ENCODE assay signal across 9 mouse cellular contexts in the genomic region with DNA sequence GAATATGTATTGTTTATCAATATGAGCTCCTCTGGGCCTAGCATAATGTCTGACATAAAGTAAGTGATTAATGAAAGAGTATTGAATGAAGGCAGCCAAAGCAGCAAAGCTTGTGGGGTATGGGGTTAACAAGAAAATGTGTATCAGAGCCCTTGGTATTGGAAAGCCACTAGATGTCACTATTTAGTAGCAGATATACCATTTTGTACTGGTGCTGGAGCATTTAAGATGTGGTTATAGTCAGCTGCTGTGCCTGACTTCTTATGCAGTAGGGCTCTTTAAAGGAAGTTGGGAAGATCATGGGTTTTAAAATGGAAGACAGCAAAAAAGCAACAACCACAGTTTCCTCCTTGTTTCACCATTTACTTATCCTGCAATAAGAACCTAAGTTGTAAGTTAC.
DNase-seq lines count a peak whose midpoint lies in the region; ATAC-seq and TF ChIP-seq lines count a peak whose summit lies in the region.
"Had no signal": no experiment of that assay in that cellular context is flagged by ENCODE, and none has a peak within 500 bp of the region (broad histone marks: within the 10 kb centered on the region; RNA-seq: fewer than 3 reads in every experiment).

No protein-coding gene starts in this region.

- H3K4me1 ChIP-seq in intestine, embryonic 15.5 days (replicated peaks), result no peaks in the 10 kb centered on the region
- H3K4me1 ChIP-seq in intestine, embryonic 16.5 days (ENCODE audit: control insufficient read depth, insufficient read depth, low read length), result no peaks in the 10 kb centered on the region
- no peaks in the 10 kb centered on the region for H3K4me1 ChIP-seq in neural tube, embryonic 11.5 days (ENCODE audit: control insufficient read depth, insufficient read depth, low read length)
- no peaks in the 10 kb centered on the region for H3K4me1 ChIP-seq in stomach, postnatal 0 days (replicated peaks; ENCODE audit: control insufficient read depth, insufficient read depth)

- no peaks in the 10 kb centered on the region for H3K36me3 ChIP-seq in intestine, embryonic 15.5 days
- H3K36me3 ChIP-seq in intestine, embryonic 16.5 days (ENCODE audit: control insufficient read depth, insufficient read depth, low read length), result no peaks in the 10 kb centered on the region
- H3K36me3 ChIP-seq in neural tube, embryonic 11.5 days (ENCODE audit: control insufficient read depth, insufficient read depth, low read length), result no peaks in the 10 kb centered on the region
- H3K36me3 ChIP-seq in stomach, postnatal 0 days (ENCODE audit: control insufficient read depth, insufficient read depth, low read length), result no peaks in the 10 kb centered on the region
- H3K36me3 ChIP-seq: limb, embryonic 15.5 days had no signal

- TF ChIP-seq CTCF in stomach, postnatal 0 days (IDR thresholded peaks at IDR 0.05; ENCODE audit: low read depth), result peak; percentile 75

- DNase-seq in neural tube, embryonic 11.5 days (ENCODE audit: low spot score), result peak; percentile 17
- DNase-seq in neural tube, embryonic 10.5 days (ENCODE audit: extremely low spot score, low spot score), result no peak
- peak; percentile 18 for DNase-seq in forelimb bud, embryonic 11.5 days (ENCODE audit: low read depth, low spot score)
- no peak for DNase-seq in stomach, postnatal 0 days (ENCODE audit: low spot score)
- no peak for DNase-seq in adrenal gland, adult 18-20 months (ENCODE audit: low spot score in 2 of 2)
- no peak for DNase-seq in right cerebral cortex, adult 18-20 months

- no peak overlapping the region for H3K27ac ChIP-seq in intestine, embryonic 15.5 days
- H3K27ac ChIP-seq in intestine, embryonic 16.5 days (ENCODE audit: low read length), result no peak overlapping the region
- H3K27ac ChIP-seq in neural tube, embryonic 11.5 days (ENCODE audit: low read depth, low read length), result no peak overlapping the region
- H3K27ac ChIP-seq in stomach, postnatal 0 days (replicated peaks), result no peak overlapping the region
- H3K27ac ChIP-seq: limb, embryonic 15.5 days had no signal

- H3K4me3 ChIP-seq in intestine, embryonic 15.5 days (replicated peaks), result no peak overlapping the region
- no peak overlapping the region for H3K4me3 ChIP-seq in intestine, embryonic 16.5 days (ENCODE audit: low read length)
- no peak overlapping the region for H3K4me3 ChIP-seq in neural tube, embryonic 11.5 days (ENCODE audit: low read depth, low read length)
- H3K4me3 ChIP-seq in stomach, postnatal 0 days (ENCODE audit: low read depth, low read length), result no peak overlapping the region
- H3K4me3 ChIP-seq: limb, embryonic 15.5 days had no signal

- no peak overlapping the region for H3K4me2 ChIP-seq in intestine, embryonic 15.5 days (replicated peaks)
- H3K4me2 ChIP-seq in intestine, embryonic 16.5 days (ENCODE audit: low read depth, low read length), result no peak overlapping the region
- H3K4me2 ChIP-seq in neural tube, embryonic 11.5 days (ENCODE audit: low read depth), result no peak overlapping the region
- no peak overlapping the region for H3K4me2 ChIP-seq in stomach, postnatal 0 days (replicated peaks; ENCODE audit: low read depth)
- H3K4me2 ChIP-seq: limb, embryonic 15.5 days had no signal

- peak; percentile 61; the same call in 1 of the 2 replicates for ATAC-seq in intestine, embryonic 15.5 days
- no peak; the same call in 1 of the 2 replicates for ATAC-seq in intestine, embryonic 16.5 days
- no peak for ATAC-seq in neural tube, embryonic 11.5 days (ENCODE audit: insufficient read depth, low FRiP score, low TSS enrichment)
- ATAC-seq in stomach, postnatal 0 days (ENCODE audit: low FRiP score, low TSS enrichment), result no peak

- no peak for TF ChIP-seq EP300 in stomach, postnatal 0 days (optimal IDR thresholded peaks at IDR 0.05)

- no peaks in the 10 kb centered on the region for H3K9me3 ChIP-seq in intestine, embryonic 15.5 days
- H3K9me3 ChIP-seq in intestine, embryonic 16.5 days (ENCODE audit: control insufficient read depth, low read length), result no peaks in the 10 kb centered on the region
- H3K9me3 ChIP-seq in neural tube, embryonic 11.5 days (ENCODE audit: control insufficient read depth, low read length), result no peaks in the 10 kb centered on the region
- no peaks in the 10 kb centered on the region for H3K9me3 ChIP-seq in stomach, postnatal 0 days (ENCODE audit: control insufficient read depth, low read length)
- H3K9me3 ChIP-seq: limb, embryonic 15.5 days had no signal

- H3K9ac ChIP-seq in intestine, embryonic 15.5 days, result no peak overlapping the region
- no peak overlapping the region for H3K9ac ChIP-seq in intestine, embryonic 16.5 days (ENCODE audit: low read depth, low read length)
- no peak overlapping the region for H3K9ac ChIP-seq in neural tube, embryonic 11.5 days (ENCODE audit: low read length)
- no peak overlapping the region for H3K9ac ChIP-seq in stomach, postnatal 0 days (ENCODE audit: low read length)
- H3K9ac ChIP-seq: limb, embryonic 15.5 days had no signal

- no peaks in the 10 kb centered on the region for H3K27me3 ChIP-seq in intestine, embryonic 15.5 days (replicated peaks)
- H3K27me3 ChIP-seq in intestine, embryonic 16.5 days (replicated peaks; ENCODE audit: control insufficient read depth, insufficient read depth, low read length), result no peaks in the 10 kb centered on the region
- H3K27me3 ChIP-seq in neural tube, embryonic 11.5 days (ENCODE audit: control insufficient read depth, insufficient read depth, low read length), result no peaks in the 10 kb centered on the region
- no peaks in the 10 kb centered on the region for H3K27me3 ChIP-seq in stomach, postnatal 0 days (ENCODE audit: control insufficient read depth, insufficient read depth, low read length)

Comparison
In these comparisons a context has a peak if more than half of its experiments do, and no peak if none do; other contexts are left out.
1. DNase-seq: peak in neural tube, embryonic 11.5 days (single experiment) and forelimb bud, embryonic 11.5 days (single experiment); none in neural tube, embryonic 10.5 days (single experiment), stomach, postnatal 0 days (single experiment), adrenal gland, adult 18-20 months (0 of 2) and right cerebral cortex, adult 18-20 months (single experiment).